Mouse (Mus musculus): ENCODE measurements around the gene Ubtd2.

DNA sequence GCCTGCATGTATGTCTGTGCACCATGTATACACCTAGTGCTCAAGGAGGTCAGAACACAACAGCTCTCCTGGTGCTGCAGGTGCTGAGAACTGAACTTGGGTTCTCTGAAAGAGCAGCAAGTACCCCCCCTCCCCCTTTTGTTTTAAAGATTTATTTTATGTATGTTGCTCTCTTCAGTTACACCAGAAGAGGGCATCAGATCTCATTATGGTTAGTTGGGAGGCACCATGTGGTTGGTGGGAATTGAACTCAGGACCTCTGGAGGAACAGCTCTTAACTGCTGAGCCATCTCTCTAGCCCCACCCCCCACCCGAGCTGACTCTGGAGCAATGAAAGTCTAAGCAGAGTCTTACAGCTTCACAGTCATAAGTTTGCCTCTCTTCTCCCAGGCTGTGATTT is 55.8 kb downstream of the Ubtd2 start:
- no peak for TF ChIP-seq POLR2A (IDR thresholded peaks at IDR 0.05; ENCODE audit: low read depth, low read length)
- peak; percentile 21; the same call in 1 of the 2 replicates for TF ChIP-seq CTCF (IDR thresholded peaks at IDR 0.05; ENCODE audit: extremely low read depth, insufficient read length, insufficient replicate concordance, low read depth, low read length)

Measured in small intestine, adult 2 months (tissue).